Mouse (Mus musculus): ENCODE measurements around the gene Hrasls5.

DNA sequence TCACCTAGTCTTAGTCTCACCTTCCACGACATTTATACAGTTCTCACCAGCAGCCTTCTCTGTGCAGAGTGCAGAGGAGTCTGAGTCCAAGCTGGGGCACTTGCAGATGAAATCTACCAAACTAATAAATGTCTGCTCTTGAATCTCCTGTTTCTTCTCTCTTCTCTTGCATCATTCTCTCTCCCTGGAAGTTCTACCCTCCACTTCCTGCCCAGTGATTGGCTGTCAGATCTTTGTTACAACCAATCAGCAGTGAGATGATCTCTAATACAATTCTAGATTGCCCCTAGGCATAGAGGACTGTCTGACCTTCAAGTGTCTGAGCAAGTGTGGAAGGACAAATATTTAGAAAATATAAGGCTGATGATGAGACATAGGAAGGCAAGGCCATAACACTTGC is 36.2 kb upstream of the Hrasls5 start:
- TF ChIP-seq POLR2A (IDR thresholded peaks at IDR 0.05; ENCODE audit: control insufficient read depth, extremely low read depth, insufficient read depth, low read length, poor library complexity) (no peak), CTCF (IDR thresholded peaks at IDR 0.05; ENCODE audit: borderline replicate concordance, control insufficient read depth, extremely low read depth, insufficient read depth, low read length, poor library complexity) (no peak)
